Mouse (Mus musculus) G1E-ER4 (cell line): ENCODE results near the gene Lins1. TPM values are rescaled to one million over a fixed set of nuclear protein-coding genes. Genes with fewer than 3 reads are reported as not detected.

ENCODE experiments used
- GATA1 ChIP-seq: IDR thresholded peaks from one replicate; pipeline ENCODE4 v1.8.0; 2012; ENCODE audit warnings: low read length, inconsistent platforms
- polyA plus RNA-seq: library from polyadenylated mRNA; stranded (reverse); fragments of >175 nt; gene quantifications from 2 replicates; pipeline ENCODE4 v1.2.3, GENCODE M21; 2012

The Lins1 gene
- polyA plus RNA-seq, 1 experiment = 6.1 TPM

DNA sequence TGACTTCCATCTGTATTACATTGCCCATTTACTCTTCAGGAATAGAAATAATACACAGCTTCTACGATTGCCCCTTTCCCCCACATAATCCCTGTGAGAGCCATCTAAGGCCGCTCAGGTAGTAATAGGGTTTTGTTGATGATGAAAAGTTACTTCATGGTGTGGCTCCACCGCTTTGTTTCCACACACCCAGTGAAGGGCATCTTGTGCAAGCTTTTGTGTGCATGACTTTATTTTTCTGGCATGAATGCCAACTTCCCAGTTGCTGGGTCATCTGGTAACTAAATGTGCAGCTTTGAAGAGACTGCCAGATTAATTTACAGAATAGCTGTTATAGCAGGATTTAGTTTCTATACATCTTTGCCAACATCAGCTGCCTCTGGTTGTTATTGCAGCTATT, 14.9 kb downstream of the Lins1 start:
- TF ChIP-seq GATA1 = no peak

DNA sequence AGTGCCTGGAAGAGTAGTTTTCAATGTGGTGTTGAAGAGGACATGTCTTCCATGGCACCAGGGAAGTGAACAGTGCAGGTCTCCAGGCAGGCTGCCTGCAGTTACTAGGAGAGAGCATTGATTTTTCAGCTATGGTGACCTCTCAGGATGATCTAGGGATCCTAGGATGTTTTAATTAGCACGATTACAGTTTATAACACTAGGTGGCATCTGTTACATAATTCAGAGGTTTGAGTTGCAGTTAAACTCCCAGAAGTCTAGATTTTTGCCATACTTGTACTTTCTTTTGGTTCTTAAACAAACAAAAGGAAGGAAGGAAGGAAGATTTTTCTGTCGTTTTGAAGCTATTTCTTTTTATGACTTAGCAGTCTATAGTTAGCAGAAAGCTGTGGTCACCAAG, 21.5 kb downstream of the Lins1 start:
- no peak for TF ChIP-seq GATA1

DNA sequence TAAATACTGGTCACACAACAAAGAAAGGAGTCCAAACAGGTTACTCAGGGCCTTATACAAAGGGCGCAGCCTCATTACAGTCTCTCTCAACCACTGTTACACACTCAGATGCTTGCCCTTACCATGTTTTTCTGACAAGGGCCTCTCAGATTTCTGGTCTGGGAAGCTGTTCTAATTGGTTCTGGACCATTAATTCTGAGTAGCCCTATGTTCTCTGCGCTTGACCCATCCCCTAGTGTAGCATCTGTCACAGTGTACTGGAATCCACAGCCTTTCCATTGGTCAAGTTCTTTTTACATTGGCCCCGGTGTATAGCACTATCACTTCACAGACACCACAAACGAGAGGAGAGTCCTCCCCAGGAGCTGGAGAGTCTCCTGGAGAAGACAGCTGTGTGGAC, 34.8 kb downstream of the Lins1 start:
- no peak for TF ChIP-seq GATA1

DNA sequence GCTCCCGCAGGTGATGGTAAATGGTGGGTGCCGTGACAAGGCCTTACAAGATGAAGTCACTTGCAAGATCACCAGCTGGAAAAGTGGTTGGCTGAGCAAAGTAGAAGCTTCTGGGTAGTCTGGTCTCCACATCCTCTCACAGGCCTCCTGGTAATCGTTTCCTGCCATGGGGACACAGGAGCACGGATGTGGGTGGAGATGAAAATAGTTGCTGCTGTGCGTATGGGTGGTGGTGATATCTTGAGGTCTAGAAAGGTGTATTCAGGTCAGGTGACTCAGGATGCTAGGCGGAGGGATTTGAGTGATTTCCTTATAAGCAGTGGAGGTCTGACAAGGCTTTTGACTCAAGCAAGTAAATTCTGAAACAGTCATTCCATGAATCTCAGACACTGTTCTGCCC, 35.3 kb downstream of the Lins1 start:
- no peak for TF ChIP-seq GATA1

DNA sequence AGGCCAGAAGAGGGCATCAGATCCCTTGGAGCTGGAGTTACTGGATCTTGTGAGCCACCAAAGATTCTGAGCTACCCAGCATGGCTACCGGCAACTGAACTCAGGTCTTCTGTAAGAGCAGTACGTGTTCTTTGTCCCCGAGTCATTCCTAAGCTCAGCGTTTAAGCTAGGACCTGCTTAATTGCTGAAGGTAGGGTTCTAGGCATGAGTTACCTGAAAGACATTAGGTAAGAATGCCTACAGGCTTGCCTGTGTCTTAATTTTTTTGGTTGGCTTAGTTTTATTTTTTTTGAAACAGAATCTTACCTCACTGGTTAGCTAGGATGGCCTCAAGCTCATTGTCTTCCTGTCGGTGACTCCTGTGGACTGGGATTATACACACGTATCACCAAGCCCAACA, 38.4 kb downstream of the Lins1 start:
- TF ChIP-seq GATA1 = no peak

DNA sequence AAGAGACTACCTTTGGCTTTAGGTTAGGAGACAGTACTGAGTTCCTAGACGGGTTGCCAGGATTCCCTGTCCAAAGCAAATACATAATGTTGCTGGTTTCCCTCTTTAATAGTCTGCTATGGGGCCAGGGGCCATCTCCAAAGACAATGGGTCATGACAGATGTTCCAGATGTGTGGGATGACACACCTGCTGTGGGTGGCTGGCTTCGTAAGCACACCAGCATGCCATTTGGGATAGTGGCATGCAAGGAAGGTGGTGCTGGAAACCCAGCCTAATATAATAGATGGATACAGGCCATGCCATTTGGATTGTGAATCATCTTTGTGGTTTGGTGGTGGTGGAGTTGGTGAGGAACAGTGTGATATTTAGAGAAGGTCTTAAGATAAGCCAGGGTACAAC, 39.5 kb downstream of the Lins1 start:
- no peak for TF ChIP-seq GATA1

DNA sequence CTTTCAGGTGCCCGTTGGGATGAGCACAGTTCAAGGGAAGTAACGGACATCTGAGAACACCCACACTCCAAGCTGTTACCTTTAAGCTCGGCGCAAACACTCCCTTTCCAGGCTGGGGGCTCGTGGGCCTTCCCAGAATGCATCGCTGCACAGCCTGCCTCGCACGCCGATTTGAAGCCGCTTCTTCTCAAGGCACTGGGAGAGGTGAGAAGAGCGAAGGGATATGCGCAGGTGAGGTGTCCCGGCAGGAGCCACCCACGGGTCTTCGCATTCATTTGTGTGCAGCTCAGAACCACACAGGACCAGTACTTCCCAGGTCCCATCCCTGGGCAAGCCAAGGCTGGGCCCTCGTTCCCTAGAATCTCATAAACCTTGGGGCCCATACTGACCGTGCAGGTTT, 43.7 kb downstream of the Lins1 start:
- TF ChIP-seq GATA1 = no peak

DNA sequence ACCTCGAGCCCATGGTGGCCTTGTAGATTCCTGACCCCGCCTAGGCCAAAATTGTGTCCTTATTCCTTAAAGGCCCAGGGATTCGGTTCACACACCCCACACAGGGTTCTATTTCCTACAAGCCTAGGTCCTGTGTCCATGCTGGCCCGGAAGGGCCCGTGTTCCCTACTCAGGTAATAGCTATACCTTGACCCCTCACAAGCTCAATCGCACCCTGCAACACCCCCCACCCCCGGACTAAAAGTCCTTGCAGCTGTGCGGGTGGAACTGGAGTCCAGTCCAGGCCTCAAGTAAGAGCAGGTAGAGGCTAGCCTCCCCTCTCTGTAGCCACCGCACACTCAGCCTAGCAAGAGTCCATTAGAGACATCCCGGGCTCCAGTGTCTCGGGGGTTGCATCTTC, 44.2 kb downstream of the Lins1 start:
- TF ChIP-seq GATA1 = no peak

DNA sequence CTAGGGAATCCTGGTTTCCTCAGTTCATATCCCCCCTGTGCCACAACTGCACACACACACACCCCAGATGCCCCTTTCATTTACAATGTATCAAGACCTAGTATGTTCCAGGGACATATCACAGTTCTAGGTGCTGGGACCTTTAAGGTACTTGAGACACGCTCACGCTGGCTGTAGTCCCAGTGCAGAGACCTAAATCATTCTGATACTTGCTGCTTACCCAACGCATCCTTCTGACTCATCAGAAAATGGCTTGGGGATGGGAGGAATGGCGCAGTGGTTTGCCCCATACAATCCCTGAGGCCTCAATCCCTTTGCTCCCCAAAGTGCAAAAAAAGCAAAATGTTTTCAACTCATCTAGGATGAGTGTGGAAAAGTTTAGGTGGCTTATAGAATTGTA, 44.8 kb downstream of the Lins1 start:
- no peak for TF ChIP-seq GATA1

DNA sequence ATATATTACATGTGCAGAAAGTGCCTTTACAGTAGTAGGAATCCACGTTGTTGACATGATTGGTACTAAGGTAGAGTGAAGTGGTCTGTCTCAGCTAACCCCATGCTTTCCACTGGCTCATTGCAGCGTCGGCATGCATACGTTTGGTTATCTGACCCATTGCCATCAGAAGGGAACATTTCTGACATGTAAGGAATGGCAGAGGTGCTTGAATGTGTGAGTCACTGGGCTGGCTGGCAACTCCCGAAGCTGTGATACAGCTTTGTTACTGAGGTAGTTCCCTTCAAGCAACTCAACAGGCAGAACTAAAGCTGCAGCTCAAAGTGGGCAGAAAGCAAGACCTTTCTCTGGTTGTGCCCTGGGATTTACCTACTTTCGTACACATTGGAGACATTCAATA, 45.3 kb downstream of the Lins1 start:
- TF ChIP-seq GATA1 = no peak

DNA sequence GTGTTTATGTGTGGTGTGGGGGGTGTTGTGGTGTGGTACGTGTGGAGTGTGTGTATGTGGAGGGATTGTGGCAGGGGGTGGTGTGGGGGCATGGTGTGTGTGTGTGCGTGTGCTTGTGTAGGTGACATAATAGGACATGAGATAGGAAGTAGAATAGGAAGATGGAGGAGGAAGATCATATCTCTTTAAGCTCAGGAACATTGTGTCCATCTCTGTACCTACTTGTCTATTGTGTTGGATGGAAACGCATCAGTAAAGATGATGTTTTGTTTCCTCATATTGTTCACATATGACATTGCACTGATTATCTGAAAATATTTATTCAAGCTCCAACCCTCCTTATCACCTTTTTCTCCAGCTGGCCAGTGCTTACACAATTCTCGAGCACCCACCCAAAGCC, 47.7 kb downstream of the Lins1 start:
- no peak for TF ChIP-seq GATA1

DNA sequence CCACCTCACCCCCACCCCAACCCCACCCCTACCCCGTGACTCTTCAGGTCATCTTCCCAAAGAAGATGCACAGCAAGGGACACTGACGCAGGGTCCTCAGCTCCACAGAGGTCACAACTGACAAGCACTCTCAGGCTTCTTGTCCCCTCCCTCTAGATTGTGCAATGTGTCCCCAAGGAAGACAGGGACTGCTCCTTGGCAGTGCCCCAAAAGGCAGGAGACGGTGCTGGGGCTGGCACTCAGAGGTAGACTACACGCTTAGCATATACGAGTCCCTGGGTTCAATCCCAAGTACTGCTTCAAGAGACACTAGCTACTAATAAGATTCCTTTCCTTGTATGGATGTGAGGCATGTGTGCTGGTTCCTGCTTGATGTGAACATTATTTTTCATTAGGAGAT, 51.3 kb downstream of the Lins1 start:
- no peak for TF ChIP-seq GATA1

DNA sequence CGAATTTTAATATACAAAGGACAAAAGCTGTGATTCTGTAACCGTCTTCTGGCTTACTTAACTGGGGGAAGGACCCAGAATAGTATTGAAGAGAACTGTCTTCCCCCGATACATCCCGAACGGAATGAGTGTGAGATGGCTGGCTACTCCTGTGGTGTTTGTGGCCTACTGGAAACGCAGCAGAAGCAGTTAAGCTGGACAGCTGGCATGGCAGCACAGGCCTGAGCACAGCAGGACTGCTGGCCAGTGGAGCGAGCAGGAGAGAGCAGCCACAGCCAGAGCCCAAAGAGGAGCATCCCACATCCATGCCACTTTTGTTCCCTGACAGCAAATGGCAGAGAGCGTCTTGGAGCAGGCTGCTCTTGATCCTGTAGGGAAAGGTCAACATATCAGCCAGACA, 51.7 kb downstream of the Lins1 start:
- TF ChIP-seq GATA1 = no peak

DNA sequence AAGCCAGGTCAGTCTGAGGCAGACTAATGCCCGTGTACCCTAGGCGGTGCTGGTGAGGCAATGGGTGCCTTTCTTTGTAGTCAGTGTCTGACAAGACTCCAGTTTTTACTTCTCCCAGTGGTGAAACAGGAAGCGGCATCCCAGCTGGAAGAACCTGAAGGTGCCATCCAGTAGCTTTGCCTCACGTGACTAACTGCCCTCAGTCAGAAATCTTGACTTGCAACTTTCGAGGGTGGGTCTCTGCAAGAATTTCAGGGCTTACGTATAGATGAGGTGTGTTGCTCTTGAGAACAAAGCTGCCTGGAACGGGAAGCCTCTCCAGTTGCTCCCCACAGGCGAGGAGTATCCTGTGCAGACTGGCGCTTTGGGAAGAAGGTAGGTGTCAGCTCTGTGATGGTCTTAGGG, 53.7 kb downstream of the Lins1 start, which contains the start of gene Cers3:
TSS of gene Cers3 (plus strand) at position 128 of the 405 bp plus-strand sequence.
- TF ChIP-seq GATA1 = no peak

DNA sequence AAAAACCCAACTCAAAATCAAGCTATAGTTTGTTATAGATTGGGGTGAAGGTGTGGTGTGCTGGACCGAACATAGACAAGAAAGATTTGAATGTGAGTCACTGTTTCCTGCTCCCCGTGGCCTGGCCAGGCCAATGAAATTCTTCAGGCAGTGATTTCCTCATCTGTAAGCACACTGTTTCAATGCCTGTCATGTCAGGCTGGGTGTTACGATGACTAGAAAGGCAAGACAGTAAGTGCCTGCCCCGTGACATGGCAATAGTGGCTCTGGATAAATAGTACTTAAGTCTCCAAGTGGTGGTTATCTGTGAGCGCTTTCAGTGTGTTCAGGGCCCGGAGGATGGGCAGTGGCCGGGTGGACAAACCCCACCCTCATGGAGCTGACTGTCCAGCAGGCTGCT, 57.3 kb downstream of the Lins1 start:
- no peak for TF ChIP-seq GATA1

DNA sequence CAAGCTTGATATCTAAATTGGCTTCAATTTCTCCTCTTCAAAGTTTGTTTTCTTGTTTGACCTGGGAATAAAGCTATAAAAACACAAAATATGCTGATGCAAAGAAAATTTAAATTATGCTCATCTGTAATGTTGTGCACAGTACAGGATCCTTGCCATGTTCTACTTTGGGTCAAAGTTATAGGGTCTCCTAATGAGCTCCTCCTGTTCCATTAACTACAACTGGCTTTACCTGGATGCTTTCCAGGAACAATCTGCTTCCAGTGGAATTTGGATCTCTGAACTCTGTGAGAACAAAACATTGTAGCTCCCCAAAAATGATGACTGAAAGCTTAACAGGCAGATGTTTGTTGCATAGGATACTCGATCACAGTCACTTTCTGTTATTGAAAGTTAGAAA, 60.3 kb downstream of the Lins1 start:
- TF ChIP-seq GATA1 = no peak

DNA sequence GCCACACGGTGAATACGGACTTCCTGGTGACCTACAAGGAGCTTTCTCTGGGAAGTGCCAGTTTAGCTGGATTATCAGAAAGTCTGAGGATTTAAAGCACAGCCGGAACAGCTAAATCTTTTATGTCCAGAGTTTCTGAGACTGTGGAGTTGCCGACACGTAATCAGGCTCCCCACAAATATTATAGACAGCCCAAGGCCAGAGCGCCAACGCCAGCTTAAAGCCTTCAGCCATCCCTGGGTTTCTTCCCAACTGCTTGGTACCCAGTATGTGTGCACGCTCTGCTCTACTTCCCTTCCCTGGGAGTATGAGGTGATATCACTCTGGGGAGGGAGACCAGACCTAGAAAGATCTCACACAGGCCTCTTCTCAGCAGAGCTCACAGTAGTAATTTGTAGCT, 64.1 kb downstream of the Lins1 start:
- no peak for TF ChIP-seq GATA1

DNA sequence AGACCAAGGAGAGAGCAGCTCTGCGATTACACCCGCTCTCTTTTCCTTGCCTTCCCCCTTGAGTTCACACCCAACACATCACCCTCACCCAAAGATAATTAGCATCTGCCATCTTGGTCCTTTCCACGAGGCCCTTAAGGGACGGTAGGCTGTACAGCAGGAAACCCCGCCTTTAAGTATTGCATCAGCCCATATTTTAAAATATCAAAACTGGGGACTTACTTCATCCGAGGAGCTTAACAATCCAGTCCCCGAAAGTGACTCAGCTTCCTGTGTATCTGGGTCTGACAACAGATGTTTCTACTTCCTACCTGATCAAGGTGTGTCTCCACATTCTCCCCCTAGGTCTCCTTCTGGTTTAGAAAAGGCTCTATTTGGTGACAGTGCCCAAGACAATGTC, 65.9 kb downstream of the Lins1 start:
- no peak for TF ChIP-seq GATA1

Other genes with a start within 250 kb of the Lins1 start
- gene Asb7, start 293 bp upstream of the Lins1 start, polyA plus RNA-seq = 40.3 and 45.6 TPM in 2 replicates
- 0.08 TPM in 2 replicates for gene Cers3, start 53.6 kb downstream of the Lins1 start, polyA plus RNA-seq
- gene Adamts17, start 149.8 kb downstream of the Lins1 start, polyA plus RNA-seq = not detected in 2 replicates